Mouse (Mus musculus) heart, postnatal 0 days (tissue): ENCODE measurements at regions not wholly inside any gene's neighbourhood (a gene's known extent, or its start where the extent isn't known, plus 50 kb on each side); places are given as distances from the start of the nearest gene placed in this dataset.

Experiments used
- CTCF ChIP-seq: IDR thresholded peaks from 2 replicates; pipeline ENCODE4 v1.5.1; 2016; ENCODE audit warnings: antibody characterized with exemption, control low read depth, low read depth
- EP300 ChIP-seq: IDR thresholded peaks from 2 replicates; pipeline ENCODE4 v1.6.1; 2016; ENCODE audit warnings: antibody characterized with exemption, low read depth

DNA sequence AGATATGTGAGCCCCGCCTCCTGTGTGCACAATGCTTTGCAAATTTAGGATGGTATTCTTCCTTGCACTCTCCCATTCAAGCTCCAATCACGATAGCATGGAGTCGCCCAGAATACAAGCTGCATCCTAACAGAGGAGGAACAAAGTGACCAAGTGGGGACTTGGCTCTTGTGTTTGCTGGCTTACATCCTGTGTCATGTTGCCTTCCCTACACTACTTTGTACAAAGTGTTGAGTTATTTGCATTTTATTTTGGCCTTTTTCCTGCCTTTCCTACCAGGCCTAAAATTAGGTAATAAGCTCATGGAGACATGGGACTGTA is 83.5 kb upstream of the Dlx2 start:
- TF ChIP-seq CTCF (no peak), EP300 (no peak)
